Mouse (Mus musculus) left cerebral cortex, adult 2 months (tissue): ENCODE measurements at regions not wholly inside any gene's neighbourhood (a gene's known extent, or its start where the extent isn't known, plus 50 kb on each side); places are given as distances from the start of the nearest gene placed in this dataset.

Experiments
- DNase-seq, 2 experiments: peaks; one replicate each; pipeline ENCODE4 v3.0.0; 2021 to 2022; ENCODE audit warnings: low spot score in 2 of 2, mixed read lengths in 1 of 2; ENCODE audit errors: extremely low spot score in 1 of 2
- H3K27ac ChIP-seq: fragments of 200-600 bp; 2 replicates; pipeline ENCODE4 v1.8.1; 2022
- H3K4me3 ChIP-seq: fragments of 200-600 bp; 2 replicates; pipeline ENCODE4 v1.8.1; 2022
- CTCF ChIP-seq: fragments of 200-600 bp; IDR thresholded peaks from 2 replicates; pipeline ENCODE4 v1.8.1; 2022; ENCODE audit warnings: antibody characterized with exemption, mild to moderate bottlenecking, moderate library complexity
- intact Hi-C: fragments of 180-260 bp; cut with DNase I; formaldehyde crosslinking; loops from one replicate; pipeline ENCODE4 v1.15.1; 2025

- no peak for DNase-seq
- no peak for TF ChIP-seq CTCF
- Histone ChIP-seq H3K27ac (no peak overlapping the region), H3K4me3 (no peak overlapping the region)
- intact Hi-C loops = no loop called here
These were observed 929.7 kb upstream of the Lcorl start for GRCm38 (mm10) chr5:46787079-46787478.

- no peak for DNase-seq
- TF ChIP-seq CTCF = no peak
These were observed 898.7 kb upstream of the Lcorl start for GRCm38 (mm10) chr5:46756094-46756493.

GRCm38 (mm10) chr5:46740034-46740582, 882.7 kb upstream of the Lcorl start:
- H3K27ac ChIP-seq = no peak overlapping the region
- H3K4me3 ChIP-seq = no peak overlapping the region
- no peak for TF ChIP-seq CTCF
- DNase-seq = no peak
- intact Hi-C loops = no loop called here

More at GRCm38 (mm10) chr5:46756094-46756493, 898.7 kb upstream of the Lcorl start:
- intact Hi-C loops = no loop called here
- no peak overlapping the region for H3K27ac ChIP-seq
- no peak overlapping the region for H3K4me3 ChIP-seq

- intact Hi-C loops = no loop called here
- DNase-seq = no peak
- TF ChIP-seq CTCF = no peak
- no peak overlapping the region for H3K4me3 ChIP-seq
- no peak overlapping the region for H3K27ac ChIP-seq
These were observed 875.1 kb upstream of the Lcorl start for GRCm38 (mm10) chr5:46732510-46732909.

- TF ChIP-seq CTCF = no peak
- intact Hi-C loops = no loop called here
These were observed 874.6 kb upstream of the Lcorl start for GRCm38 (mm10) chr5:46732025-46732424.

GRCm38 (mm10) chr5:46731297-46731696, 873.9 kb upstream of the Lcorl start:
- TF ChIP-seq CTCF = no peak
- H3K27ac ChIP-seq = no peak overlapping the region
- intact Hi-C loops = no loop called here
- no peak overlapping the region for H3K4me3 ChIP-seq
- DNase-seq = no peak

More at GRCm38 (mm10) chr5:46732025-46732424, 874.6 kb upstream of the Lcorl start:
- DNase-seq = no peak
- Histone ChIP-seq H3K4me3 (no peak overlapping the region), H3K27ac (no peak overlapping the region)

GRCm38 (mm10) chr5:46709596-46709995, 852.2 kb upstream of the Lcorl start:
- Histone ChIP-seq H3K27ac (no peak overlapping the region), H3K4me3 (no peak overlapping the region)
- no peak for TF ChIP-seq CTCF
- DNase-seq = no peak
- intact Hi-C loops = no loop called here

- TF ChIP-seq CTCF = no peak
- Histone ChIP-seq H3K27ac (no peak overlapping the region), H3K4me3 (no peak overlapping the region)
- no peak for DNase-seq
- intact Hi-C loops = no loop called here
These were observed 850.4 kb upstream of the Lcorl start for GRCm38 (mm10) chr5:46707845-46708244.

- no peak for TF ChIP-seq CTCF
- Histone ChIP-seq H3K27ac (no peak overlapping the region), H3K4me3 (no peak overlapping the region)
- intact Hi-C loops = no loop called here
- DNase-seq = no peak
These were observed 849.6 kb upstream of the Lcorl start for GRCm38 (mm10) chr5:46707021-46707420.

- DNase-seq = no peak
- intact Hi-C loops = no loop called here
- no peak overlapping the region for H3K4me3 ChIP-seq
- H3K27ac ChIP-seq = no peak overlapping the region
- TF ChIP-seq CTCF = no peak
These were observed 820.6 kb upstream of the Lcorl start for GRCm38 (mm10) chr5:46678007-46678406.

- intact Hi-C loops = no loop called here
- no peak overlapping the region for H3K4me3 ChIP-seq
- H3K27ac ChIP-seq = no peak overlapping the region
- no peak for TF ChIP-seq CTCF
- no peak for DNase-seq
These were observed 817.5 kb upstream of the Lcorl start for GRCm38 (mm10) chr5:46674810-46675502.

- intact Hi-C loops = no loop called here
- Histone ChIP-seq H3K4me3 (no peak overlapping the region), H3K27ac (no peak overlapping the region)
- DNase-seq = no peak
- TF ChIP-seq CTCF = no peak
These were observed 816.0 kb upstream of the Lcorl start for GRCm38 (mm10) chr5:46673413-46673812.

GRCm38 (mm10) chr5:46670484-46670883, 813.1 kb upstream of the Lcorl start:
- Histone ChIP-seq H3K27ac (no peak overlapping the region), H3K4me3 (no peak overlapping the region)
- TF ChIP-seq CTCF = no peak
- intact Hi-C loops = no loop called here
- no peak for DNase-seq
